Mouse (Mus musculus): ENCODE measurements around the gene Sec14l4. TPM values are rescaled to one million over a fixed set of nuclear protein-coding genes. Genes with fewer than 3 reads are reported as not detected.
A peak's percentile ranks its signal among the peaks of the same experiment; 100 is the strongest.

Sec14l4 gene
- polyA plus RNA-seq, 1 experiment from 2014 or later, result 12.7 TPM

DNA sequence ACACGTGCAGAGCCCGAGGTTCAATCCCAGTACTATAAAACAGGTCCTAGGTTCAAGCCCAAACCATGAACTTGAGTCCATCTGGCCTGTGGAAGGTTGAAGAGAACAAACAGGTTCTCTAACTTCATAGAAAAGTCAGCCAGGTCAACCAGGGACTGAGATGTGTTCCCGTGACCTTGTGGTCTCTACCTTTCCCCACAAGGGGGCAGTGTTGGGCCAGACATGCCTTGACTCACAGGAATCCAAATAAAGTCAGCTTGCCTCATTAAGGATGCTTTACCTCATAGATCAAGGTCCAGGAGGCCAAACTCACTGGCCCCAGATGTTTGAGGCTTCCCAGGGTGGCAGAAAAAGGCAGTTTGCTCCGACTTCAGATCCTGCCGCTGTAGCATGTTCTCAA, 22.3 kb downstream of the Sec14l4 start:
- ATAC-seq (ENCODE audit: borderline replicate concordance, extremely low read depth, low FRiP score, low TSS enrichment), result no peak
- no peaks in the 10 kb centered on the region for H3K27me3 ChIP-seq
- WGBS, result 16% methylated on average over 5 of the region's 5 CpGs
- H3K9ac ChIP-seq, result no peak overlapping the region
- no peak overlapping the region for H3K4me3 ChIP-seq
- H3K9me3 ChIP-seq, result no peaks in the 10 kb centered on the region
- H3K4me1 ChIP-seq, result no peaks in the 10 kb centered on the region
- H3K27ac ChIP-seq, result no peak overlapping the region
- no peaks in the 10 kb centered on the region for H3K36me3 ChIP-seq
- H3K4me2 ChIP-seq, result no peak overlapping the region

DNA sequence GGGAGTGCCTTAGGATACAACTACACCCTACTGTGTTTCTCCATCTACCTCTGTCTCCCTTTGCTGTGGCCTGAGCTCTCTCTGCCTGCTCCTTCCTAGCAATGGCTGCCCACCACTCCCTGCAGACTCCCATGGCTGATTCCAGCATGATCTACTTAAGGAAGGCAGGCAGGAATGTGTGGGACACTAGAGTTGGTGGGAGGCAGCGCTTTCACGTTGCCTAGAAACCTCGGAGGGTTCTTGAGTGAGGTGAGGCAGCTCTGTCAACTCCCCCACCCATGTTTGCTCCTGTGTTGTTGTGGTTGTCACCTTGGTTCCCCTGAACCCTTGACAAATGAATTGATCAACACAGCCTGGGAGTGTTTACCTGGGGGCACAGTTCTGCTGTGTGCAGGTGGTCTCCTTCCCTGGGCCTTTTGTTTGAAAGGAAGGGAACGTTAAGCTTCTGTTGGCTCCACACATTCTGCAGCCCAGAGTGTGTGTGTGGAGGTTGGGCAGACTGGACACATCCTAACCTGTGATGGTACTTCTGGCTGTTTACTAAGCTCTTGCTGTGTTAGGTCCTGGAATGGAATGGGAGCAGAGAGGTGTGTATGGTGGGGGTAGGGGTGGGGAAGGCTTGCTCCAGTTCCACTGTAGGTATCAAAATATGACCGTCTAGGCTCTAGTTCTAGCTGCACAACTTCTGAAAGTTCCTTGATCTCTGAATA, 29.8 kb downstream of the Sec14l4 start:
- H3K9ac ChIP-seq, result no peak overlapping the region
- H3K27ac ChIP-seq, result peak overlapping the region; percentile 46
- H3K27me3 ChIP-seq, result no peaks in the 10 kb centered on the region
- H3K36me3 ChIP-seq, result no peaks in the 10 kb centered on the region
- 0 out of 2 replicates have a peak, but pooled peaks cover 2% of the 10 kb centered on the region for H3K4me1 ChIP-seq
- no peaks in the 10 kb centered on the region for H3K9me3 ChIP-seq
- WGBS, result 44% methylated on average over 5 of the region's 5 CpGs
- no peak overlapping the region for H3K4me3 ChIP-seq
- H3K4me2 ChIP-seq, result no peak overlapping the region
- peak; percentile 59; the same call in 1 of the 2 replicates for ATAC-seq (ENCODE audit: borderline replicate concordance, extremely low read depth, low FRiP score, low TSS enrichment)

DNA sequence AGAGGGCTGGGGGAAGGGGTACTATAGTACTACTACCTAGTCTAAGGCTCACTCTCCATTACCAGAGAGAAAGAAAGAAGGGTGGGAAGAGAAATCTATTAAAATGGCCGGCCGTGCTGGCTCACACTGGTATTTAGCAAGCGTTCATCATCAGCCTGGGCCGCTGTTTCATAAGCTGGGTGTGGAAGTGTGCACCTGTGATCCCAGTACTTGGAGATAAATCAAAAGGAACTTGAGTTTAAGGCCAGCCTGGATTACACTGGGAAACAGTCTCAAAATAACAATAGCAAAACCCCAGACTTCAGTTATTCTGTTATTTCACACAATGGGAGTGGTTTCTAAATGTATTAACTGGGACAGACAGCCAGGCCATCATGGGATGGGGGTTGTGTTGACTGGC, 31.3 kb downstream of the Sec14l4 start:
- Histone ChIP-seq H3K9ac (no peak overlapping the region), H3K4me3 (no peak overlapping the region), H3K27me3 (no peaks in the 10 kb centered on the region), H3K4me2 (no peak overlapping the region), H3K9me3 (no peaks in the 10 kb centered on the region), H3K36me3 (no peaks in the 10 kb centered on the region), H3K27ac (peak overlapping the region; percentile 49; the same call in 1 of the 2 replicates), H3K4me1 (0 out of 2 replicates have a peak, but pooled peaks cover 2% of the 10 kb centered on the region)
- 83% methylated on average over 4 of the region's 4 CpGs for WGBS
- ATAC-seq (ENCODE audit: borderline replicate concordance, extremely low read depth, low FRiP score, low TSS enrichment), result no peak

DNA sequence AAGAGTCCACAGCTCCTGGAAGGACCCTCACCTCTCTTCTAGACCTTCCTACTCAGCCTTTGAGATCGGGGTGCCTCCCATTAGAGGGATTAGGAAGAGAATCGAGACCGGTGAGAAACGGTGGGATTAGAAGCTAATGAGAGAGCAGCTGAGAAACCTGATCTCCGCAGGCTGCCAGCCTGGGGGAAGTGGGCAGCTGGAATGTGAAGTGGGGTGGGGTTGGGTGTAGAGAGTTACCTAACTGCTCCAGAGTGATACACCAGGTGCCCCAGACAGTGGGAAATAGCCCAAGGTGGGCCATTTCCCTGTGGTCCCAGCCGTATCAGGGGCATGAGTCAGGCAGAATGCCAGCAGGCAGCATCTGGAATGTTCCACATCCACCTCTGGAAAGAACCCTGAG, 31.7 kb downstream of the Sec14l4 start:
- H3K4me2 ChIP-seq, result no peak overlapping the region
- no peak for ATAC-seq (ENCODE audit: borderline replicate concordance, extremely low read depth, low FRiP score, low TSS enrichment)
- H3K27me3 ChIP-seq, result no peaks in the 10 kb centered on the region
- peak overlapping the region; percentile 49 for H3K27ac ChIP-seq
- H3K4me3 ChIP-seq, result no peak overlapping the region
- H3K36me3 ChIP-seq, result no peaks in the 10 kb centered on the region
- H3K9ac ChIP-seq, result no peak overlapping the region
- 38% methylated on average over 6 of the region's 6 CpGs for WGBS
- 0 out of 2 replicates have a peak, but pooled peaks cover 2% of the 10 kb centered on the region for H3K4me1 ChIP-seq
- no peaks in the 10 kb centered on the region for H3K9me3 ChIP-seq

DNA sequence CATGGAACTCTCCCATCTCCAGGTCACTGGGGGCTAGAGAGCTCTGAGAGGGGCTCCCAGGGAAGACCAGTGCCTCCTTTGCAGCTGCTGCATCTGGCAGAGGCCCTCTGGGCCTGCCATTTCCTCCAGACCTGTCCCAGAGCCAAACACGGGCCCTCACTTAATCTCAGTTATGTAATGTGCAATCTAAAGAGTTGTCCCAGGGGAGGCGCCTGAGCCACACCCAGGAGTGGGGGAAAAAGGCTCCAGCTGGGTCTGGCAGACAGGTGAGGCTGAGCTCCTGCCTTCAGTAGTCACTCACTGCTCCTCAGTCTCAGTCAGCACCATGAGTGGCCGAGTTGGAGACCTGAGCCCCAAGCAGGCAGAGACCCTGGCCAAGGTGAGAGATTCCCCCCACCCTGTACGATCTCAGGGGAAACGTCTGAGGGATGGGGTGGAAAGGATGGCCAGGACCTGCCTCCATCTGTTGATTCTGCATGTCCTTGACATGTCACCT, 33.4 kb downstream of the Sec14l4 start, which contains the start of gene Sec14l3:
Sec14l3 (plus strand) TSS at position 215 of the 496 bp plus-strand sequence.
- Histone ChIP-seq H3K27me3 (no peaks in the 10 kb centered on the region), H3K4me1 (0 out of 2 replicates have a peak, but pooled peaks cover 2% of the 10 kb centered on the region), H3K4me3 (no peak within 1 kb of the TSS), H3K36me3 (no peaks in the 10 kb centered on the region), H3K9me3 (no peaks in the 10 kb centered on the region), H3K9ac (no peak within 1 kb of the TSS), H3K27ac (no peak within 1 kb of the TSS; the same call in 1 of the 2 replicates), H3K4me2 (peak within 1 kb of the TSS; percentile 23; the same call in 1 of the 2 replicates)
- 43% methylated on average over 5 of the region's 5 CpGs for WGBS
- ATAC-seq (ENCODE audit: borderline replicate concordance, extremely low read depth, low FRiP score, low TSS enrichment), result no peak

DNA sequence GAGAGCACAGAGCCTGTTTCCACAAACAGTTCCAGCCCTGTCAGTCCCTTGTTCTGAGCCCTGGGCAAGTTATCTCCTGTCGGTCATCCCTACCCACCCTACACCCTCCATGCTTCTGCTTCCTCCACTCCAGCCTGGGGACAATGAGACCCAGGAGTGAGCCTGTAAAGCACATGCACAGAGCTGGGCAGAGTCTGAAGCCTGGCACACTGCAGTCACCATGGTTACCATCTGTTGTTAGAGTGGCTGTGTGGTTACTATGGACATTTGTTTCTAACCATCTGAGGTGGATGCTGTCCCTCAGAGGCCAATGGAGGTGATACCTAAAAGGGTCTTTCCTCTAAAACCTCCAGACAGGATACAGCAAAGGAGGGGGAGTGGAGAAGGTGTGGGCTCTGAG, 38.4 kb downstream of the Sec14l4 start:
- no peaks in the 10 kb centered on the region for H3K4me1 ChIP-seq
- no peaks in the 10 kb centered on the region for H3K27me3 ChIP-seq
- no peak overlapping the region for H3K9ac ChIP-seq
- no peak for ATAC-seq (ENCODE audit: borderline replicate concordance, extremely low read depth, low FRiP score, low TSS enrichment)
- no peak overlapping the region for H3K4me3 ChIP-seq
- no peaks in the 10 kb centered on the region for H3K36me3 ChIP-seq
- H3K27ac ChIP-seq, result no peak overlapping the region
- no peak overlapping the region for H3K4me2 ChIP-seq
- no peaks in the 10 kb centered on the region for H3K9me3 ChIP-seq
- whole genome bisulfite sequencing, result 60% methylated on average over 1 of the region's 1 CpGs

DNA sequence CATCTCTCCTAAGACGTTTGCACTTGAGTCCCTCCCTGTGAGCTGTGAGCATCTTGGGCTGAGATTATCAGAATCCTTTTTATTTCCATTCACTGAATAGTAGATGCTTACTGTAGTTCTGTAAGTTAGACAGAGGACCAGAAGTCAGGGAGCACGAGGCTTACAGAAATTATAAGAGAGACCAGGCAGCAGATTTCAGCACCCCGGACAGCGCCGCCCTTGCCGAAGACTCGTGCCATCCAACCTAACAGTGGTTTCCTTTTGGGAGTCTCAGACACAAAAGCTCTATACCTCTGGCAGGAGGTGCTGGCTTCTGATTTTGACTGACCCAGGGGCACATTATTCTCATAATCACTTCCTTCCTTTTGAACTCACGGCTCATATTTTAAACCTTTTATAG, 45.4 kb downstream of the Sec14l4 start:
- no peak overlapping the region for H3K4me2 ChIP-seq
- no peak overlapping the region for H3K4me3 ChIP-seq
- no peaks in the 10 kb centered on the region for H3K27me3 ChIP-seq
- WGBS, result 13% methylated on average over 8 of the region's 8 CpGs
- H3K9me3 ChIP-seq, result no peaks in the 10 kb centered on the region
- H3K27ac ChIP-seq, result no peak overlapping the region
- H3K9ac ChIP-seq, result no peak overlapping the region
- no peaks in the 10 kb centered on the region for H3K4me1 ChIP-seq
- no peak for ATAC-seq (ENCODE audit: borderline replicate concordance, extremely low read depth, low FRiP score, low TSS enrichment)
- no peaks in the 10 kb centered on the region for H3K36me3 ChIP-seq

DNA sequence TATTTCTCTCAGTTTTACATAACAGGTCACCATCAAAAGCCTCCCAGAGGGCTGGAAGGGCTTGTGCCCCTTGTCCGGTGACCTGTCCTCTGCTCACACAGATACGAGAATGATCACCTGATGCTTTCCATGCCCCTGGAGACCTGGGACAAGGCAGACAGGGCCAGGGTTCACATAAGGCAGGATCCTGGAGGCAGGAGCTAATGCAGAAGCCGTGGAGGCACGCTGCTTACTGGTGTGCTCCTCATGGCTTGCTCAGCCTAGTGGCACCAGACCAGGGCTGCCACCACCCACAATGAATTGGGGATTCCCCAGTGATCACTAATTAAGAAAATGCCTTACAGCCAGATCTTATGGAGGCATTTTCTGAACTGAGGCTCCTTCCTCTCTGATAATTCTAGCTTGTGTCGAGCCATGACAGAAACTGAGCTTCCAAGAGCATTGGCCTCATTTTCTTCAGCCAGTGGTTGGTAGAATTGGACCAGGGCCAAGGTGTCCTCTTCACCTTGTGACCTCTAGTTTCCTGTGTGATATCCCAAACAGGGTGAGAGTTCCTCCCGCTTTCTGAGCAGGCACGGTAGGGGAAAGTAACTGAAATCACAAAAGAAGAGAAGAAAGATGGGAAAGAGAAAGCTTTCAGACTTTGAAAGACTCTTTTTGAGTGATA, 47.1 kb downstream of the Sec14l4 start:
- no peak overlapping the region for H3K4me3 ChIP-seq
- no peaks in the 10 kb centered on the region for H3K27me3 ChIP-seq
- no peak overlapping the region for H3K27ac ChIP-seq
- no peaks in the 10 kb centered on the region for H3K9me3 ChIP-seq
- no peak overlapping the region for H3K4me2 ChIP-seq
- ATAC-seq (ENCODE audit: borderline replicate concordance, extremely low read depth, low FRiP score, low TSS enrichment), result no peak
- WGBS, result 75% methylated on average over 7 of the region's 7 CpGs
- no peaks in the 10 kb centered on the region for H3K4me1 ChIP-seq
- no peak overlapping the region for H3K9ac ChIP-seq
- no peaks in the 10 kb centered on the region for H3K36me3 ChIP-seq

DNA sequence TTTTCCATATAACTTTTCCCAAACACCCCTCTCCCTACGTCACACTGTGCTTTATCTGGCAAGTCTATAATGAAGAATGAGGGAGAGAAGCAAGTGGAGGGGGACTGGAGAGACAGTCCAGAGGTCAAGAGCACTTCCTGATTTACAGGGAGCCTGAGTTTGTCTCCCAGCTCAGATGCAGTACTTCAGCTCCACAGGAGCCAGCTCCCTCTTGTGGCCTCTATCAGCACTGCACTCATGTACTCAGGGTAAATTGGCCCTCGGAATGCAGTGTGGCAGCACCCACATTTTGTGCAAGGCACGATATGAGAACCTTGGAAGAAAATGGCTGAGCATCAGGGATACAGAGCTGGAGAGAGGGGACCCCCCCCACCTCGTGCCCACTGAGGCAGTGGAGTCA, 49.0 kb downstream of the Sec14l4 start:
- WGBS, result 4% methylated on average over 4 of the region's 4 CpGs
- no peak for ATAC-seq (ENCODE audit: borderline replicate concordance, extremely low read depth, low FRiP score, low TSS enrichment)

DNA sequence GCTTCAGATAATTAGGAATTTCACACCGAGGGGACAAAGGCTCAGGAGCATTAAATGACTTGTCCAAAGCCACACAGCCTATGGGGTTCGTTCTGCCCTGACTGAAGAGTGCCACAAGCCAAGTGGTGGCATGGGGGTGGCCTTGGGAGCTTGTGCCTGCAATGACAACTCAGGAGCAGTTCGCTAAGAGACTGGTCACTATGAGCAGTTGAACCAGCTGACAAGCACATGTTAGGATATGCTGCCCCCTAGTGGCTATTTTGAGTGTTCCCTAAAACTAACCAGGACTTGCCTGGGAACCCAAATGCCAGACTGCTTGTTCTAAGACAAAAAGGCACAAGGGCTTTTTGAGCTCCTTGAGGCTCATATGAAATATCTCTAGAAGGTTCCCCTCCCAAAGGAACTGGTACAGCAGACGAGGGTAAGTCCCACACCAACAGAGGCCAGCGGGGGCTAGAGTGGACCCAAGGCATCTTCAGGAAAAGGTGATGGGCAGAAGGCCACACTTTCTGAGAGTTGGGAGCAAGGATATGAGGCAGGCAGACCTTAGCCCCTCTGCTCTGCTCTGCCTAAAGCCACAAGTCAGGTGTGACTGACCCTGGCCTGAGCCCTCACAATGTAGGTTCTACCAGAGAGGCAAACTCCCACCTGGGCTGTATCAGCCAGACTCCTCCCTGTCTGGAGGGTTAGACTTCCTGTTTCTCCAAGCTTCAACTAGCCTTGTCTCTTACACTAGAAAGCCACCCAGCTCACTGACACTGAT, 52.2 kb downstream of the Sec14l4 start:
- ATAC-seq (ENCODE audit: borderline replicate concordance, extremely low read depth, low FRiP score, low TSS enrichment), result no peak; the same call in 1 of the 2 replicates
- Histone ChIP-seq H3K36me3 (no peaks in the 10 kb centered on the region), H3K27ac (no peak overlapping the region), H3K9ac (no peak overlapping the region), H3K27me3 (no peaks in the 10 kb centered on the region), H3K4me3 (no peak overlapping the region), H3K9me3 (no peaks in the 10 kb centered on the region), H3K4me1 (no peaks in the 10 kb centered on the region), H3K4me2 (no peak overlapping the region)
- WGBS, result 31% methylated on average over 5 of the region's 5 CpGs

More for the DNA sequence above, 49.0 kb downstream of the Sec14l4 start:
- Histone ChIP-seq H3K9me3 (no peaks in the 10 kb centered on the region), H3K36me3 (no peaks in the 10 kb centered on the region), H3K27me3 (no peaks in the 10 kb centered on the region), H3K4me2 (no peak overlapping the region), H3K27ac (no peak overlapping the region), H3K9ac (no peak overlapping the region), H3K4me3 (no peak overlapping the region), H3K4me1 (no peaks in the 10 kb centered on the region)

DNA sequence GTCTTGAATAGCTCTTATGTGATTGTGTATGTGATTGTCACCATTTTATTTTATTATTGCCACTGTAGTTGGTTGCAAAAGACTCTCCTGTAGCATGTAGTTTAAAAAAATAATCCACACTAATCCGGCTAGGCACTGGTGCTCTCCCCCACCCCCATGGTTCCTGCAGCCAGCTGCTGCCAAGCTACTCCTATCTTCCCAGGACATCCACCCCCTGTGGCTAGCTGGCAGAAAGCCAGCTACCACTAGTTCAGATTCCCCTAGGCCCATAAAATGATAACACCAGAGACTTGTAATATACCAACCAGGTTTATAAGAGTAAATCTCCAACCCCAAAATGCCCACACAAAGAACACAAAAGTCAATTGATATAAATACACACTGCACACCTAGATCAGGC, 55.0 kb downstream of the Sec14l4 start:
- no peak overlapping the region for H3K9ac ChIP-seq
- 48% methylated on average over 1 of the region's 1 CpGs for WGBS

More for the DNA sequence above, 55.0 kb downstream of the Sec14l4 start:
- Histone ChIP-seq H3K36me3 (peaks cover 6% of the 10 kb centered on the region; the same call in 1 of the 2 replicates), H3K4me1 (no peaks in the 10 kb centered on the region), H3K9me3 (no peaks in the 10 kb centered on the region), H3K27ac (no peak overlapping the region), H3K4me3 (no peak overlapping the region), H3K27me3 (no peaks in the 10 kb centered on the region), H3K4me2 (no peak overlapping the region)
- ATAC-seq (ENCODE audit: borderline replicate concordance, extremely low read depth, low FRiP score, low TSS enrichment), result no peak

Measured in lung, embryonic 15.5 days (tissue).